19 mouse cellular contexts compared by ENCODE assay signal in the genomic region with DNA sequence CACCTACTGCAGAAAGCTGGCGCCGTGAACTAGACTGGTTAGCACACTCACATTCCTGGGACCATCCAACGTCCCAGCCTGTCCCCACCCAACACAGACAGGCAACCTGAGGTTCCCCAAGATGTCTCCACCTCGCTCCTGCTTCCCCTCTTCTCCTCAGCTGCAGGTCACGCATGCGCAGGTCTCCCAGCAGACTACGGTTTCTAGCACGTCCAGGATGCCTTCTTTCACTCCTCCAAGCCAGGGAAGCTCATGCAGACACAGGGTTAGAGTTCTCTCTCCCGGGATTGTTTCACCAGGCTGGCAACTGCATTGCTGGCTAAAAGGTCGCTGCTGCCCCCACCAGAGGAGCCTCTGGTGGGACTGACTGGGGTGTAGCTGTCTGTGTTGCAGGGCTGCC. TPM values are rescaled to one million over a fixed set of nuclear protein-coding genes. Genes with fewer than 3 reads are reported as not detected.
DNase-seq lines count a peak whose midpoint lies in the region; ATAC-seq and TF ChIP-seq lines count a peak whose summit lies in the region.
"Had no signal": no experiment of that assay in that cellular context is flagged by ENCODE, and none has a peak within 500 bp of the region (broad histone marks: within the 10 kb centered on the region; RNA-seq: fewer than 3 reads in every experiment).

No protein-coding gene starts in this region.

- WGBS in heart, embryonic 13.5 days, result 82% methylated on average over 10 of the region's 10 CpGs
- WGBS in lung, embryonic 14.5 days, result 58% methylated on average over 10 of the region's 10 CpGs
- whole genome bisulfite sequencing in liver, embryonic 14.5 days (ENCODE audit: insufficient replicate concordance), result 71% methylated on average over 10 of the region's 10 CpGs
- WGBS in forebrain, embryonic 14.5 days, result 76% methylated on average over 10 of the region's 10 CpGs
- WGBS in forebrain, embryonic 12.5 days, result 79% methylated on average over 10 of the region's 10 CpGs

- H3K4me3 ChIP-seq in heart, embryonic 13.5 days, result no peak overlapping the region
- no peak overlapping the region for H3K4me3 ChIP-seq in lung, embryonic 14.5 days (ENCODE audit: low read depth, low read length)
- H3K4me3 ChIP-seq in liver, embryonic 14.5 days (ENCODE audit: insufficient read depth in 1 of 2, low read depth in 2 of 2, low read length in 2 of 2), result no peak overlapping the region
- no peak overlapping the region for H3K4me3 ChIP-seq in myocyte
- no peak overlapping the region for H3K4me3 ChIP-seq in forebrain, embryonic 14.5 days (ENCODE audit: low read depth, low read length)
- no peak overlapping the region for H3K4me3 ChIP-seq in forebrain, embryonic 12.5 days (replicated peaks)
- H3K4me3 ChIP-seq: forebrain, embryonic 10.5 days; limb, embryonic 10.5 days; megakaryocyte, embryonic 14.5 days; neural tube, embryonic 13.5 days had no signal

- TF ChIP-seq POLR2A in myocyte (IDR thresholded peaks at IDR 0.05; ENCODE audit: insufficient read length, low read depth), result no peak

- no peak for ATAC-seq in heart, embryonic 13.5 days (ENCODE audit: extremely low read depth, insufficient number of reproducible peaks, low FRiP score, low TSS enrichment)
- ATAC-seq in lung, embryonic 14.5 days (ENCODE audit: insufficient read depth), result no peak
- no peak for ATAC-seq in liver, embryonic 14.5 days (ENCODE audit: insufficient read depth)
- no peak for ATAC-seq in forebrain, embryonic 14.5 days
- ATAC-seq in forebrain, embryonic 12.5 days (ENCODE audit: low FRiP score), result no peak

- H3K27me3 ChIP-seq in heart, embryonic 13.5 days (replicated peaks), result no peaks in the 10 kb centered on the region
- H3K27me3 ChIP-seq in lung, embryonic 14.5 days (ENCODE audit: insufficient read depth, low read length), result no peaks in the 10 kb centered on the region
- no peaks in the 10 kb centered on the region for H3K27me3 ChIP-seq in liver, embryonic 14.5 days (ENCODE audit: control insufficient read depth, insufficient read depth, low read length)
- H3K27me3 ChIP-seq in myocyte (ENCODE audit: control insufficient read depth, insufficient read depth, insufficient read length), result no peaks in the 10 kb centered on the region
- H3K27me3 ChIP-seq in forebrain, embryonic 14.5 days (replicated peaks; ENCODE audit: control insufficient read depth, insufficient read depth, low read length), result no peaks in the 10 kb centered on the region
- peaks cover 6% of the 10 kb centered on the region; the same call in 1 of the 2 replicates for H3K27me3 ChIP-seq in forebrain, embryonic 12.5 days
- H3K27me3 ChIP-seq: megakaryocyte, embryonic 14.5 days; neural tube, embryonic 13.5 days had no signal

- peaks cover 67% of the 10 kb centered on the region for H3K79me2 ChIP-seq in myocyte (ENCODE audit: control insufficient read depth, insufficient read depth)

- peaks cover 77% of the 10 kb centered on the region for H3K4me1 ChIP-seq in heart, embryonic 13.5 days
- H3K4me1 ChIP-seq in lung, embryonic 14.5 days (ENCODE audit: insufficient read depth), result peaks cover 29% of the 10 kb centered on the region
- H3K4me1 ChIP-seq in liver, embryonic 14.5 days (replicated peaks; ENCODE audit: control insufficient read depth in 2 of 2, insufficient read depth in 2 of 2, low read length in 1 of 2), result peaks cover 38 to 54% of the 10 kb centered on the region in 2 experiments
- H3K4me1 ChIP-seq in forebrain, embryonic 14.5 days (ENCODE audit: control insufficient read depth, insufficient read depth, low read length), result no peaks in the 10 kb centered on the region; the same call in 1 of the 2 replicates
- H3K4me1 ChIP-seq in forebrain, embryonic 12.5 days, result peaks cover 35% of the 10 kb centered on the region

- intact Hi-C loops in heart, postnatal 10 days (cut with DNase I), result no loop called here

- no peak overlapping the region for H3ac ChIP-seq in myocyte (ENCODE audit: control insufficient read depth, insufficient read length)

- no peaks in the 10 kb centered on the region for H3K36me3 ChIP-seq in heart, embryonic 13.5 days
- no peaks in the 10 kb centered on the region for H3K36me3 ChIP-seq in lung, embryonic 14.5 days (ENCODE audit: insufficient read depth)
- no peaks in the 10 kb centered on the region; the same call in 1 of the 2 replicates for H3K36me3 ChIP-seq in liver, embryonic 14.5 days (replicated peaks; ENCODE audit: control insufficient read depth, insufficient read depth, low read depth)
- no peaks in the 10 kb centered on the region for H3K36me3 ChIP-seq in myocyte (ENCODE audit: control insufficient read depth, insufficient read depth)
- H3K36me3 ChIP-seq in forebrain, embryonic 14.5 days (ENCODE audit: control insufficient read depth, insufficient read depth, low read length), result no peaks in the 10 kb centered on the region
- H3K36me3 ChIP-seq in forebrain, embryonic 12.5 days (replicated peaks), result no peaks in the 10 kb centered on the region
- H3K36me3 ChIP-seq: limb, embryonic 10.5 days; neural tube, embryonic 13.5 days had no signal

- H3K9ac ChIP-seq in heart, embryonic 13.5 days, result 0 out of 2 replicates have a peak overlapping the region, but pooled peaks have one; percentile 21
- H3K9ac ChIP-seq in lung, embryonic 14.5 days, result no peak overlapping the region
- H3K9ac ChIP-seq in liver, embryonic 14.5 days (replicated peaks), result no peak overlapping the region
- no peak overlapping the region for H3K9ac ChIP-seq in forebrain, embryonic 14.5 days (ENCODE audit: low read length)
- no peak overlapping the region for H3K9ac ChIP-seq in forebrain, embryonic 12.5 days
- H3K9ac ChIP-seq: neural tube, embryonic 13.5 days had no signal

- H3K9me3 ChIP-seq in heart, embryonic 13.5 days, result no peaks in the 10 kb centered on the region
- H3K9me3 ChIP-seq in lung, embryonic 14.5 days (ENCODE audit: low read depth, low read length), result no peaks in the 10 kb centered on the region
- no peaks in the 10 kb centered on the region for H3K9me3 ChIP-seq in liver, embryonic 14.5 days (ENCODE audit: control insufficient read depth, low read length)
- no peaks in the 10 kb centered on the region for H3K9me3 ChIP-seq in forebrain, embryonic 14.5 days (replicated peaks; ENCODE audit: control insufficient read depth, low read length)
- H3K9me3 ChIP-seq in forebrain, embryonic 12.5 days, result no peaks in the 10 kb centered on the region
- H3K9me3 ChIP-seq: forebrain, embryonic 10.5 days; limb, embryonic 10.5 days; megakaryocyte, embryonic 14.5 days; neural tube, embryonic 13.5 days had no signal

- no peak overlapping the region for H3K27ac ChIP-seq in heart, embryonic 13.5 days (replicated peaks)
- no peak overlapping the region for H3K27ac ChIP-seq in lung, embryonic 14.5 days (ENCODE audit: low read depth)
- no peak overlapping the region for H3K27ac ChIP-seq in liver, embryonic 14.5 days
- H3K27ac ChIP-seq in forebrain, embryonic 14.5 days (ENCODE audit: low read depth, low read length), result no peak overlapping the region
- no peak overlapping the region for H3K27ac ChIP-seq in forebrain, embryonic 12.5 days
- H3K27ac ChIP-seq: kidney, postnatal 0 days; limb, embryonic 10.5 days; neural tube, embryonic 13.5 days had no signal

- TF ChIP-seq CTCF in lung, embryonic 14.5 days (IDR thresholded peaks at IDR 0.05; ENCODE audit: low read depth), result no peak
- no peak for TF ChIP-seq CTCF in liver, embryonic 14.5 days (IDR thresholded peaks at IDR 0.05; ENCODE audit: low read depth)

- no peak overlapping the region for H3K4me2 ChIP-seq in heart, embryonic 13.5 days
- 0 out of 2 replicates have a peak overlapping the region, but pooled peaks have one; percentile 5 for H3K4me2 ChIP-seq in lung, embryonic 14.5 days
- peak overlapping the region; percentile 18; the same call in 1 of the 2 replicates for H3K4me2 ChIP-seq in liver, embryonic 14.5 days (ENCODE audit: low read depth)
- H3K4me2 ChIP-seq in myocyte (ENCODE audit: low read depth), result peak overlapping the region; percentile 44
- no peak overlapping the region for H3K4me2 ChIP-seq in forebrain, embryonic 14.5 days (ENCODE audit: low read length)
- H3K4me2 ChIP-seq in forebrain, embryonic 12.5 days, result no peak overlapping the region
- H3K4me2 ChIP-seq: neural tube, embryonic 13.5 days had no signal

- no peak for TF ChIP-seq EP300 in liver, embryonic 14.5 days (IDR thresholded peaks at IDR 0.05; ENCODE audit: low read depth)

- no peak for DNase-seq in heart, postnatal 10 days
- no peak for DNase-seq in lung, embryonic 14.5 days
- DNase-seq in lung, postnatal 10 days, result no peak
- DNase-seq in liver, embryonic 14.5 days (ENCODE audit: low read depth in 3 of 3, low spot score in 3 of 3), result no peak
- DNase-seq in forebrain, embryonic 14.5 days (ENCODE audit: low spot score), result no peak
- DNase-seq: adrenal gland, postnatal 14 days; cerebellum, adult 9-11 months; kidney, adult 11 months; lung, adult 18-20 months; midbrain, embryonic 14.5 days; thymus, postnatal 14 days had no signal

TF ChIP-seq in myocyte, 11 proteins besides CTCF, POLR2A, EP300 and RAD21 (continues in another document):
- no peak for TF ChIP-seq REST (IDR thresholded peaks at IDR 0.05; ENCODE audit: insufficient read depth, insufficient read length)
- no peak for TF ChIP-seq USF1 (IDR thresholded peaks at IDR 0.05; ENCODE audit: low read depth)
- no peak for TF ChIP-seq MAX (IDR thresholded peaks at IDR 0.05; ENCODE audit: low read depth)
- TF ChIP-seq TCF3 (IDR thresholded peaks at IDR 0.05; ENCODE audit: insufficient read length, low read depth), result no peak
- no peak for TF ChIP-seq E2F4 (IDR thresholded peaks at IDR 0.05; ENCODE audit: insufficient read depth)

RNA-seq across cellular contexts. Expression of gene Elmsan1, which starts 19.8 kb away (rescaled TPM):
- polyA plus RNA-seq in heart, embryonic 13.5 days (2015; fragmentation: Nextera tagmentation; extraction: Ambion mirVana), result 6.8 and 7.3 TPM in 2 replicates
- 10 to 100 TPM; 19.5 to 20.3 TPM for total RNA-seq in heart, postnatal 10 days (2021)
- polyA plus RNA-seq in lung, embryonic 14.5 days (2014; fragmentation: Nextera tagmentation; extraction: Ambion mirVana), result 11.3 and 12.3 TPM in 2 replicates
- 3.9 and 4.3 TPM in 2 replicates for polyA plus RNA-seq in liver, embryonic 14.5 days (2012; rRNA removed)
- 4.5 and 5.1 TPM in 2 replicates for polyA plus RNA-seq in liver, embryonic 14.5 days (2014; fragmentation: Nextera tagmentation; extraction: Ambion mirVana)
- polyA plus RNA-seq in myocyte (2012; fragmentation: generic; extraction: Trizol), result 13.7 TPM
- 3.2 and 3.4 TPM in 2 replicates for polyA plus RNA-seq in forebrain, embryonic 14.5 days (2014; fragmentation: Nextera tagmentation; extraction: Ambion mirVana)
- polyA plus RNA-seq in forebrain, embryonic 12.5 days (2016; fragmentation: Nextera tagmentation; extraction: Ambion mirVana), result 6.8 and 7.8 TPM in 2 replicates

RNA-seq across cellular contexts. Expression of gene Pnma1, which starts 50.6 kb away (rescaled TPM):
- polyA plus RNA-seq in heart, embryonic 13.5 days (2015; fragmentation: Nextera tagmentation; extraction: Ambion mirVana), result 0.48 and 0.65 TPM in 2 replicates
- total RNA-seq in heart, postnatal 10 days (2021), result under 1 TPM; 0.35 to 0.43 TPM
- polyA plus RNA-seq in lung, embryonic 14.5 days (2014; fragmentation: Nextera tagmentation; extraction: Ambion mirVana), result 0.68 and 0.79 TPM in 2 replicates
- polyA plus RNA-seq in liver, embryonic 14.5 days (2012; rRNA removed), result 0.09 and 0.10 TPM in 2 replicates
- 0.05 and 0.11 TPM in 2 replicates for polyA plus RNA-seq in liver, embryonic 14.5 days (2014; fragmentation: Nextera tagmentation; extraction: Ambion mirVana)
- polyA plus RNA-seq in myocyte (2012; fragmentation: generic; extraction: Trizol), result 0.46 TPM
- polyA plus RNA-seq in forebrain, embryonic 14.5 days (2014; fragmentation: Nextera tagmentation; extraction: Ambion mirVana), result 4.1 and 6.0 TPM in 2 replicates
- polyA plus RNA-seq in forebrain, embryonic 12.5 days (2016; fragmentation: Nextera tagmentation; extraction: Ambion mirVana), result 2.8 and 3.4 TPM in 2 replicates

Comparison
In these comparisons a context has a peak if more than half of its experiments do, and no peak if none do; other contexts are left out.
1. H3K4me2 ChIP-seq: peak in lung, embryonic 14.5 days (single experiment), liver, embryonic 14.5 days (single experiment) and myocyte (single experiment); none in heart, embryonic 13.5 days (single experiment), forebrain, embryonic 14.5 days (single experiment) and forebrain, embryonic 12.5 days (single experiment).